Mouse (Mus musculus): ENCODE data around the gene Gm10762.
"Not testable (repeated sequence)": the region's sequence is repeated elsewhere in the genome, so short reads cannot be mapped to it uniquely, and the experiment has no call there.

- peak; percentile 38 for TF ChIP-seq CTCF (conservative IDR thresholded peaks at IDR 0.05; ENCODE audit: low read length)
- not testable (repeated sequence) for TF ChIP-seq NANOG (IDR thresholded peaks at IDR 0.05; ENCODE audit: borderline replicate concordance, low read length)
Measured at GRCm38 (mm10) chr2:129008867-129009266, 41.3 kb upstream of the Gm10762 start.
